ENCODE assay signal across 24 mouse cellular contexts in the genomic region with DNA sequence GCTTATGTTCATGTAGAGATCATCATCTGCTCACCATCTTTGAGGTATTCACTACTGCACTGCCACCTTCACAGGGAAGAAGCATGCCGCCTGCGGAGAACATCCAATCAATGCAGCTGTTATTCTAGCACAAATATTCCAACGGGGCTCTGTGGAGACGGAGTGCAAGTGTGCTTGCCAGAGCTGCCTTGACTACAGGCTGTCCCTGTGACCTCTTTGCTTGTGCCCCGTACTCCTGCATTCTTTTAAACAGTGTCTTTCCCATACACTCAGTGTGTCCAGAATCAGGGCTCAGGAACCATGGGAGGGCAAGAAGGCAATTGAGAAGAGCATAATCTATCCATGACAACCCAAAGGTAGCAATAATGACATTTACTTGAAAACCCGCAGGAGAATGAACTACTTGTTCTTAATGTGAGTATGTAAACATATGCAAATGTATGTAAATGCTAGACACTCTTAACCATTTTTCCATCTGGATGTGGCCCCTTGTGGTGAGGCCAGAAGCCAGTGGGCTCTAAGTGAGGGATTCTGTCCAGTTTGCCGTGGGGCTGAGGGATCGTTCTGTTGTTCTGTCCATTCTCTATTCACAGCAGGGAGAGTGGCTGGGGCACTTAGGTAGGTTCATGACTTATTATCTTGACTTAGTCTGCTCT. TPM values are rescaled to one million over a fixed set of nuclear protein-coding genes. Genes with fewer than 3 reads are reported as not detected.
DNase-seq lines count a peak whose midpoint lies in the region; ATAC-seq lines count a peak whose summit lies in the region.
"Had no signal": no experiment of that assay in that cellular context is flagged by ENCODE, and none has a peak within 500 bp of the region (broad histone marks: within the 10 kb centered on the region; RNA-seq: fewer than 3 reads in every experiment).

No protein-coding gene starts in this region.

- H3K4me3 ChIP-seq in midbrain, embryonic 13.5 days (replicated peaks) = no peak overlapping the region
- H3K4me3 ChIP-seq in midbrain, embryonic 14.5 days (replicated peaks; ENCODE audit: low read depth, low read length) = no peak overlapping the region
- H3K4me3 ChIP-seq in hindbrain, embryonic 13.5 days = no peak overlapping the region
- no peak overlapping the region for H3K4me3 ChIP-seq in neural tube, embryonic 14.5 days (ENCODE audit: low read depth, low read length)
- H3K4me3 ChIP-seq in kidney, embryonic 16.5 days (ENCODE audit: low read length) = no peak overlapping the region
- H3K4me3 ChIP-seq: embryonic facial prominence, embryonic 15.5 days; heart, embryonic 12.5 days; left cerebral cortex, adult 2 months; megakaryocyte, embryonic 14.5 days had no signal

- no peak overlapping the region for H3K4me2 ChIP-seq in midbrain, embryonic 13.5 days (replicated peaks)
- H3K4me2 ChIP-seq in midbrain, embryonic 14.5 days (ENCODE audit: low read length) = no peak overlapping the region
- no peak overlapping the region for H3K4me2 ChIP-seq in hindbrain, embryonic 13.5 days
- H3K4me2 ChIP-seq in neural tube, embryonic 14.5 days (ENCODE audit: low read depth, low read length) = no peak overlapping the region
- H3K4me2 ChIP-seq in kidney, embryonic 16.5 days (replicated peaks; ENCODE audit: low read depth, low read length) = no peak overlapping the region
- H3K4me2 ChIP-seq: embryonic facial prominence, embryonic 15.5 days; heart, embryonic 12.5 days had no signal

- no peaks in the 10 kb centered on the region for H3K27me3 ChIP-seq in midbrain, embryonic 13.5 days
- no peaks in the 10 kb centered on the region for H3K27me3 ChIP-seq in midbrain, embryonic 14.5 days (ENCODE audit: control insufficient read depth, insufficient read depth, low read length)
- H3K27me3 ChIP-seq in hindbrain, embryonic 13.5 days = no peaks in the 10 kb centered on the region
- H3K27me3 ChIP-seq in neural tube, embryonic 14.5 days (ENCODE audit: control insufficient read depth, insufficient read depth, low read length) = no peaks in the 10 kb centered on the region
- no peaks in the 10 kb centered on the region for H3K27me3 ChIP-seq in kidney, embryonic 16.5 days (ENCODE audit: insufficient read depth, low read length)
- H3K27me3 ChIP-seq: embryonic facial prominence, embryonic 15.5 days; heart, embryonic 12.5 days had no signal

- no peaks in the 10 kb centered on the region for H3K9me3 ChIP-seq in midbrain, embryonic 13.5 days
- H3K9me3 ChIP-seq in midbrain, embryonic 14.5 days (ENCODE audit: control insufficient read depth, low read length) = no peaks in the 10 kb centered on the region
- no peaks in the 10 kb centered on the region for H3K9me3 ChIP-seq in hindbrain, embryonic 13.5 days
- no peaks in the 10 kb centered on the region for H3K9me3 ChIP-seq in neural tube, embryonic 14.5 days (ENCODE audit: control insufficient read depth, low read length)
- no peaks in the 10 kb centered on the region for H3K9me3 ChIP-seq in kidney, embryonic 16.5 days (ENCODE audit: low read length)
- H3K9me3 ChIP-seq: embryonic facial prominence, embryonic 15.5 days; heart, embryonic 12.5 days; megakaryocyte, embryonic 14.5 days had no signal

- DNase-seq in midbrain, embryonic 14.5 days = no peak
- DNase-seq in R1 (ENCODE audit: low read depth, low spot score) (peak; percentile 63), adipocyte (ENCODE audit: low spot score) (no peak)
- DNase-seq: cerebellum, adult 18-20 months; cerebellum, postnatal 25 days; heart, postnatal 14 days; kidney, adult 9 months; kidney, postnatal 4 days; layer of hippocampus, adult 9-11 months; left cerebral cortex, postnatal 4 days; liver; liver, postnatal 0 days; lung, postnatal 14 days; thymus, postnatal 25 days had no signal

- H3K9ac ChIP-seq in midbrain, embryonic 13.5 days (replicated peaks) = no peak overlapping the region
- no peak overlapping the region for H3K9ac ChIP-seq in midbrain, embryonic 14.5 days (replicated peaks; ENCODE audit: low read length)
- no peak overlapping the region for H3K9ac ChIP-seq in hindbrain, embryonic 13.5 days
- no peak overlapping the region for H3K9ac ChIP-seq in neural tube, embryonic 14.5 days (replicated peaks; ENCODE audit: low read depth, low read length)
- H3K9ac ChIP-seq in kidney, embryonic 16.5 days (replicated peaks; ENCODE audit: low read length) = no peak overlapping the region
- H3K9ac ChIP-seq: embryonic facial prominence, embryonic 15.5 days; heart, embryonic 12.5 days; liver, postnatal 0 days had no signal

- WGBS in midbrain, embryonic 13.5 days = 59% methylated on average over 8 of the region's 8 CpGs
- WGBS in midbrain, embryonic 14.5 days = 56% methylated on average over 8 of the region's 8 CpGs
- 38% methylated on average over 8 of the region's 8 CpGs for WGBS in hindbrain, embryonic 13.5 days
- WGBS in neural tube, embryonic 14.5 days = 40% methylated on average over 8 of the region's 8 CpGs
- 79% methylated on average over 8 of the region's 8 CpGs for WGBS in kidney, embryonic 16.5 days

- ATAC-seq in midbrain, embryonic 13.5 days = 0 out of 2 replicates have a peak, but pooled peaks have one; percentile 56
- no peak for ATAC-seq in midbrain, embryonic 14.5 days (ENCODE audit: low FRiP score, low TSS enrichment)
- peak; percentile 81 for ATAC-seq in hindbrain, embryonic 13.5 days (ENCODE audit: low FRiP score)
- ATAC-seq in neural tube, embryonic 14.5 days (ENCODE audit: low read depth) = peak; percentile 64
- ATAC-seq in kidney, embryonic 16.5 days (ENCODE audit: low FRiP score, low TSS enrichment) = no peak
- ATAC-seq: liver, postnatal 0 days had no signal

- 0 out of 2 replicates have a peak, but pooled peaks cover 3% of the 10 kb centered on the region for H3K4me1 ChIP-seq in midbrain, embryonic 13.5 days (replicated peaks)
- H3K4me1 ChIP-seq in midbrain, embryonic 14.5 days (ENCODE audit: control insufficient read depth, insufficient read depth, low read length) = 0 out of 2 replicates have a peak, but pooled peaks cover 3% of the 10 kb centered on the region
- peaks cover 11% of the 10 kb centered on the region for H3K4me1 ChIP-seq in hindbrain, embryonic 13.5 days (replicated peaks)
- H3K4me1 ChIP-seq in neural tube, embryonic 14.5 days (ENCODE audit: control insufficient read depth, insufficient read depth, low read length) = no peaks in the 10 kb centered on the region
- H3K4me1 ChIP-seq in kidney, embryonic 16.5 days (ENCODE audit: insufficient read depth, low read length) = no peaks in the 10 kb centered on the region
- H3K4me1 ChIP-seq: embryonic facial prominence, embryonic 15.5 days; heart, embryonic 12.5 days had no signal

- no peaks in the 10 kb centered on the region for H3K36me3 ChIP-seq in midbrain, embryonic 13.5 days
- no peaks in the 10 kb centered on the region for H3K36me3 ChIP-seq in midbrain, embryonic 14.5 days (ENCODE audit: control insufficient read depth, insufficient read depth, low read length)
- no peaks in the 10 kb centered on the region for H3K36me3 ChIP-seq in hindbrain, embryonic 13.5 days
- H3K36me3 ChIP-seq in neural tube, embryonic 14.5 days (ENCODE audit: control insufficient read depth, insufficient read depth, low read length) = no peaks in the 10 kb centered on the region
- no peaks in the 10 kb centered on the region for H3K36me3 ChIP-seq in kidney, embryonic 16.5 days (ENCODE audit: insufficient read depth, low read length)
- H3K36me3 ChIP-seq: embryonic facial prominence, embryonic 15.5 days; heart, embryonic 12.5 days had no signal

- no peak overlapping the region for H3K27ac ChIP-seq in midbrain, embryonic 13.5 days
- H3K27ac ChIP-seq in midbrain, embryonic 14.5 days (replicated peaks; ENCODE audit: low read depth, low read length) = no peak overlapping the region
- H3K27ac ChIP-seq in hindbrain, embryonic 13.5 days = no peak overlapping the region
- H3K27ac ChIP-seq in neural tube, embryonic 14.5 days (ENCODE audit: low read depth, low read length) = no peak overlapping the region
- no peak overlapping the region for H3K27ac ChIP-seq in kidney, embryonic 16.5 days (ENCODE audit: low read length)
- H3K27ac ChIP-seq: embryonic facial prominence, embryonic 15.5 days; left cerebral cortex, adult 2 months had no signal

RNA-seq across cellular contexts. Expression of a gene that starts 11.8 kb away (rescaled TPM):
- 14.0 and 14.8 TPM in 2 replicates for polyA plus RNA-seq in midbrain, embryonic 13.5 days (2015; fragmentation: Nextera tagmentation; extraction: Ambion mirVana)
- 23.9 and 31.0 TPM in 2 replicates for polyA plus RNA-seq in midbrain, embryonic 14.5 days (2014; fragmentation: Nextera tagmentation; extraction: Ambion mirVana)
- 15.1 and 16.8 TPM in 2 replicates for polyA plus RNA-seq in hindbrain, embryonic 13.5 days (2015; fragmentation: Nextera tagmentation; extraction: Ambion mirVana)
- polyA plus RNA-seq in neural tube, embryonic 14.5 days (2014; fragmentation: Nextera tagmentation; extraction: Ambion mirVana) = 34.4 and 35.6 TPM in 2 replicates
- polyA plus RNA-seq in kidney, embryonic 16.5 days (2015; fragmentation: Nextera tagmentation; extraction: Ambion mirVana) = 0.45 and 0.75 TPM in 2 replicates

RNA-seq across cellular contexts. Expression of a gene that starts 29.0 kb away (rescaled TPM):
- polyA plus RNA-seq in midbrain, embryonic 13.5 days (2015; fragmentation: Nextera tagmentation; extraction: Ambion mirVana) = 2.6 and 3.3 TPM in 2 replicates
- polyA plus RNA-seq in midbrain, embryonic 14.5 days (2014; fragmentation: Nextera tagmentation; extraction: Ambion mirVana) = 0.84 and 2.4 TPM in 2 replicates
- 1.9 and 2.1 TPM in 2 replicates for polyA plus RNA-seq in hindbrain, embryonic 13.5 days (2015; fragmentation: Nextera tagmentation; extraction: Ambion mirVana)
- polyA plus RNA-seq in neural tube, embryonic 14.5 days (2014; fragmentation: Nextera tagmentation; extraction: Ambion mirVana) = 1.1 and 2.7 TPM in 2 replicates
- polyA plus RNA-seq in kidney, embryonic 16.5 days (2015; fragmentation: Nextera tagmentation; extraction: Ambion mirVana) = 2.3 and 3.5 TPM in 2 replicates

RNA-seq across cellular contexts. Expression of a gene that starts 44.1 kb away (rescaled TPM):
- polyA plus RNA-seq in midbrain, embryonic 13.5 days (2015; fragmentation: Nextera tagmentation; extraction: Ambion mirVana) = not detected in 2 replicates
- polyA plus RNA-seq in midbrain, embryonic 14.5 days (2014; fragmentation: Nextera tagmentation; extraction: Ambion mirVana) = not detected in 2 replicates
- not detected in 2 replicates for polyA plus RNA-seq in hindbrain, embryonic 13.5 days (2015; fragmentation: Nextera tagmentation; extraction: Ambion mirVana)
- not detected in 2 replicates for polyA plus RNA-seq in neural tube, embryonic 14.5 days (2014; fragmentation: Nextera tagmentation; extraction: Ambion mirVana)
- polyA plus RNA-seq in kidney, embryonic 16.5 days (2015; fragmentation: Nextera tagmentation; extraction: Ambion mirVana) = not detected in 2 replicates
- polyA plus RNA-seq: embryonic facial prominence, embryonic 15.5 days; heart, embryonic 12.5 days; intestine, embryonic 14.5 days; liver, postnatal 0 days had no signal

RNA-seq across cellular contexts. Expression of a gene that starts 45.8 kb away (rescaled TPM):
- 44.1 and 49.5 TPM in 2 replicates for polyA plus RNA-seq in midbrain, embryonic 13.5 days (2015; fragmentation: Nextera tagmentation; extraction: Ambion mirVana)
- 125 and 140 TPM in 2 replicates for polyA plus RNA-seq in midbrain, embryonic 14.5 days (2014; fragmentation: Nextera tagmentation; extraction: Ambion mirVana)
- 50.0 and 52.9 TPM in 2 replicates for polyA plus RNA-seq in hindbrain, embryonic 13.5 days (2015; fragmentation: Nextera tagmentation; extraction: Ambion mirVana)
- 151 and 174 TPM in 2 replicates for polyA plus RNA-seq in neural tube, embryonic 14.5 days (2014; fragmentation: Nextera tagmentation; extraction: Ambion mirVana)
- polyA plus RNA-seq in kidney, embryonic 16.5 days (2015; fragmentation: Nextera tagmentation; extraction: Ambion mirVana) = 1.1 and 1.4 TPM in 2 replicates

RNA-seq across cellular contexts. Expression of a gene that starts 55.9 kb away (rescaled TPM):
- not detected in 2 replicates for polyA plus RNA-seq in midbrain, embryonic 13.5 days (2015; fragmentation: Nextera tagmentation; extraction: Ambion mirVana)
- not detected in 2 replicates for polyA plus RNA-seq in midbrain, embryonic 14.5 days (2014; fragmentation: Nextera tagmentation; extraction: Ambion mirVana)
- not detected in 2 replicates for polyA plus RNA-seq in hindbrain, embryonic 13.5 days (2015; fragmentation: Nextera tagmentation; extraction: Ambion mirVana)
- polyA plus RNA-seq in neural tube, embryonic 14.5 days (2014; fragmentation: Nextera tagmentation; extraction: Ambion mirVana) = not detected in 2 replicates
- polyA plus RNA-seq in kidney, embryonic 16.5 days (2015; fragmentation: Nextera tagmentation; extraction: Ambion mirVana) = not detected in 2 replicates
- polyA plus RNA-seq: heart, embryonic 12.5 days; intestine, embryonic 14.5 days; liver, postnatal 0 days; small intestine, adult 2 months had no signal

Comparison
In these comparisons a context has a peak if more than half of its experiments do, and no peak if none do; other contexts are left out.
1. ATAC-seq: peak in midbrain, embryonic 13.5 days (single experiment), hindbrain, embryonic 13.5 days (single experiment) and neural tube, embryonic 14.5 days (single experiment); none in midbrain, embryonic 14.5 days (single experiment) and kidney, embryonic 16.5 days (single experiment).